Mouse (Mus musculus) midbrain, embryonic 11.5 days (tissue): ENCODE measurements around the gene Dync1li1. TPM values are rescaled to one million over a fixed set of nuclear protein-coding genes. Genes with fewer than 3 reads are reported as not detected.

Experiments used
- ATAC-seq: fragments of 200-750 bp; cut with Nextera tagmentation; 2 replicates; pipeline ENCODE4 v1.8.0; 2017; ENCODE audit warnings: moderate TSS enrichment, moderate library complexity; ENCODE audit not compliant: low FRiP score
- DNase-seq: peaks from one replicate; pipeline ENCODE4 v3.0.0; 2015; ENCODE audit warnings: low spot score; ENCODE audit errors: missing footprints
- H3K27ac ChIP-seq: fragments of 300-500 bp; sonication (generic); 2 replicates; pipeline ENCODE4 v1.5.1; 2014; ENCODE audit warnings: low read depth, low read length
- H3K27me3 ChIP-seq: fragments of 300-500 bp; sonication (generic); 2 replicates; pipeline ENCODE4 v1.6.1; 2014; ENCODE audit warnings: mild to moderate bottlenecking, low read length, moderate library complexity, mixed read lengths; ENCODE audit not compliant: control insufficient read depth, insufficient read depth
- H3K36me3 ChIP-seq: fragments of 300-500 bp; sonication (generic); 2 replicates; pipeline ENCODE4 v1.6.1; 2014; ENCODE audit warnings: mild to moderate bottlenecking, low read length, moderate library complexity, mixed read lengths; ENCODE audit not compliant: control insufficient read depth, insufficient read depth
- H3K4me1 ChIP-seq: fragments of 300-500 bp; sonication (generic); 2 replicates; pipeline ENCODE4 v1.6.1; 2014; ENCODE audit warnings: low read length; ENCODE audit not compliant: control insufficient read depth, insufficient read depth
- H3K4me2 ChIP-seq: fragments of 300-500 bp; sonication (generic); 2 replicates; pipeline ENCODE4 v1.6.1; 2014; ENCODE audit warnings: mild to moderate bottlenecking, moderate library complexity
- H3K4me3 ChIP-seq: fragments of 300-500 bp; sonication (generic); 2 replicates; pipeline ENCODE4 v1.5.1; 2014; ENCODE audit warnings: low read depth, low read length
- H3K9ac ChIP-seq: fragments of 300-500 bp; sonication (generic); 2 replicates; pipeline ENCODE4 v1.6.1; 2014; ENCODE audit warnings: low read length
- H3K9me3 ChIP-seq: fragments of 300-500 bp; sonication (generic); 2 replicates; pipeline ENCODE4 v1.6.1; 2016; ENCODE audit warnings: low read length; ENCODE audit not compliant: control insufficient read depth
- WGBS: fragments of 180-500 bp; shearing (Covaris S2); extraction: QIAGEN DNeasy Blood & Tissue Kit; methylation state at CpG from one replicate; pipeline ENCODE4 v1.1.7; 2014; 5-methylcytosine and 5-hydroxymethylcytosine counted together
- polyA plus RNA-seq: library from polyadenylated mRNA; unstranded; fragments of >200 nt; fragmentation: Nextera tagmentation; extraction: Ambion mirVana; gene quantifications from 2 replicates; pipeline ENCODE4 v1.2.1, GENCODE M21; 2014

Gene Dync1li1
- polyA plus RNA-seq, 1 experiment from 2014 or later = 79.4 TPM

DNA sequence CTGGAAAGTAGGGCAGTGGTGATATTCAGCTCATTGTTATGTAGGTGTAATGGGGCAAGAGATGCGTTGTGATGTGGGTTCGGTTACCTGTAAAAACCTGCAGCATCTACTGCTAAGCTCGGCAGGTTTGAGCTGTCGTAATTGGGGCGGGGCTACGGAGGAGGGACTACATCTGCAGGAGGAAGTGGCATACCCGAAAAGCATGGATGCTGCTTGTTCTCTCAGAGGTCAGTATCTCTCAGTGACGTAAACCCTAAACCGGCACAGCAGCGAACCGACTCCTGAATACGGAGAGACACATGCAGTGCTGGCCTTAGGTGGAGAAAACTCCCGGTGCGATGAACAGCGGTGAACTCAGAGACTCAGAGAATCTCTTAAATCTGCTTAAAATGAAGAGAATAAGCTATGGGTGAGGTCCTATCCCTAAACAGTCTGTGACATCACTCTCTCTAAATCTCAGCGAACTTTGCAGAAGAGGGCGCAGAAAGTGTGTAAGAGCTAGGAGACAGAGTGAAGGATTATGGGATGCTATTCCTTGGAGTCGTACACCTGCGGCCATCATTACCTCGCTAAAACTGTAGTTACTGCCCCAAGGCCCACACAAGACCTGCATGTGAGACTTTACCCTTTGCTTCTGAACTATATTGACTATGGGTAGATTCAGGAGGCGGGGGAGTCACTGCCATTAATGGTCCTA, 37.5 kb upstream of the Dync1li1 start:
- Histone ChIP-seq H3K36me3 (no peaks in the 10 kb centered on the region), H3K4me2 (no peak overlapping the region), H3K4me1 (no peaks in the 10 kb centered on the region), H3K9ac (no peak overlapping the region), H3K9me3 (no peaks in the 10 kb centered on the region), H3K4me3 (no peak overlapping the region), H3K27ac (no peak overlapping the region), H3K27me3 (no peaks in the 10 kb centered on the region)
- no peak for ATAC-seq
- peak; percentile 76 for DNase-seq
- WGBS = 62% methylated on average over 21 of the region's 21 CpGs

DNA sequence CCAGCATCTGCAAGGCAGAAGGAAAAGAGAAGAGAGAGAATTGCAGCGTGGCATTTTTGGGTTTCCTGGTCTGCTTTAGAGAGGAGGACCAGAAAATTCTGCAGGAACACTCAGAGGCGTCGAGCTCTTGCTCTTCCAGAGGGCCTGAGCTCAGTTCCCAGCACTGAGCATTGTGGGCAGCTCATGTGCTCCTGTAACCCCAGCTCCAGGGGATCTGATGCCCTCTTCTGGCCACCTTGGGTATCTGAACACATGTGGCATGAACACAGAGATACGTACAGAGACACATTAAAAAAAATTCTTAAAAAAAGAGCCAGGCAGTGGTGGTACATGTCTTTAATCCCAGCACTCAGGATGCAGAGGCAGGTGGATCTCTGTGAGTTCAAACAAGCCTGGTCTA, 33.2 kb upstream of the Dync1li1 start:
- 80% methylated on average over 4 of the region's 4 CpGs for WGBS
- ATAC-seq = no peak
- Histone ChIP-seq H3K27me3 (no peaks in the 10 kb centered on the region), H3K27ac (no peak overlapping the region), H3K4me1 (peaks cover 2% of the 10 kb centered on the region; the same call in 1 of the 2 replicates), H3K36me3 (no peaks in the 10 kb centered on the region), H3K9me3 (no peaks in the 10 kb centered on the region), H3K4me3 (no peak overlapping the region), H3K9ac (no peak overlapping the region), H3K4me2 (no peak overlapping the region)
- no peak for DNase-seq

DNA sequence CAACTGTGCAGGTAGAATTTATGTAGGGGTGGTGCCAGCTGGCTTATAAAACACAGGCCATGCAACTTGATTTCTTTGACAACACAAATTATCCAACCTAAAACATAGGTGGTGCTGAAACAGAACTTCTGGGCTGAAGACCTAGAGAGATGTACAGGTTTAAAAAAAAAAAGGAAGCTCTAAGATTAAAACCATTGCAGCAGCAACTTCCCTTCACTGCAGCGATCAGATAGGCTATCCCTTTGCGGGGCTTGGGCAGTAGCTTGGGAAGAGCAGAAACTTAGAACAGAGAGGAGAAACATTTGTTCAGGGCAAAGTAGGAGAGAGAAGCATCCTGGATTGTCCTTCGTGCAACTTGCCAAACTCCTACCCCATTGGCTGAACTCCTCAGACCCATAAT, 31.9 kb upstream of the Dync1li1 start:
- no peak overlapping the region for H3K9ac ChIP-seq
- no peaks in the 10 kb centered on the region for H3K9me3 ChIP-seq
- H3K4me1 ChIP-seq = peaks cover 7% of the 10 kb centered on the region; the same call in 1 of the 2 replicates
- no peak overlapping the region for H3K4me3 ChIP-seq
- 92% methylated on average over 3 of the region's 3 CpGs for WGBS
- no peak overlapping the region for H3K4me2 ChIP-seq
- no peaks in the 10 kb centered on the region for H3K27me3 ChIP-seq
- no peak overlapping the region for H3K27ac ChIP-seq
- no peak for DNase-seq
- no peaks in the 10 kb centered on the region for H3K36me3 ChIP-seq
- ATAC-seq = no peak

DNA sequence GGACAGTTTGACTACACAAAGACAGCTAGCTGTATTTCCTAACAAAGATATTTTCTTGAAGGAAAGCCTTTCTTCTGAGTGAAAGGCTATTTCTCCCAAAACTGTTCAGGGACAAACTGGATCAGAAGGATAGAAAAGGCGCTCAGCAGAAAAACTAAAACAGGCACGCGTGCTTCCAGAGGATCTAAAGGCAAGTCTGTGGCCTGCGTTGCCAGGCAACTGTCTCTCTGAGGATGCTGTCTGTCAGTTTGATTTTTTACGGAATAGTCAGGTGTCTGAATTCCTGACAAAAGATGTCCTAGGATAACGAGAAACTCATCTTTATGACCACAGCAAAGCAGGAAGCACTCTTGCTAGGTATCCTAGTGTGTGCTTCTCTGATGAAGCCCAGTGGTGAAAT, 28.1 kb upstream of the Dync1li1 start:
- ATAC-seq (no peak), DNase-seq (no peak)
- H3K9ac ChIP-seq = 0 out of 2 replicates have a peak overlapping the region, but pooled peaks have one; percentile 14
- no peak overlapping the region for H3K4me2 ChIP-seq
- H3K27me3 ChIP-seq = no peaks in the 10 kb centered on the region
- WGBS = 57% methylated on average over 6 of the region's 6 CpGs
- no peak overlapping the region; the same call in 1 of the 2 replicates for H3K27ac ChIP-seq
- peaks cover 7% of the 10 kb centered on the region for H3K4me1 ChIP-seq
- no peaks in the 10 kb centered on the region for H3K36me3 ChIP-seq
- H3K9me3 ChIP-seq = no peaks in the 10 kb centered on the region
- no peak overlapping the region for H3K4me3 ChIP-seq

DNA sequence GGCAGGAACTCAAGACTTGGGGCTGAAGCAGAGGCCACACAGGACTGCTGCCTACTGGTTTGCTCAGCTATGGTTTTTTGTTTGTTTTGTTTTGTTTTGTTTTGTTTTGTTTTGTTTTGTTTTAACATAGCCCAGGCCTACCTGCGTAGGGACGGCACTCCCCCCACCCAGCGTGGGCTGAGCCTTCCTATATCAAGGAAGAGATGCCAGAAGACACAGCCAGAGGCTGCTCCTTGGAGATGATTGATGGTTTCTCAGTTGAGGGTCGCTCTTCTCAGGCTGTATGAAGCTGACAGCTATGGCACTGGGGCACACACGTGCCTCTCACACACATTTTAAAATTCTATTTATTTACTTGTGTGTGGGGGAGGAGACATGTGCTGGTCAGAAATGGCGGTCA, 27.6 kb upstream of the Dync1li1 start:
- no peaks in the 10 kb centered on the region for H3K36me3 ChIP-seq
- no peak overlapping the region for H3K9ac ChIP-seq
- H3K27me3 ChIP-seq = no peaks in the 10 kb centered on the region
- H3K4me1 ChIP-seq = peaks cover 7% of the 10 kb centered on the region
- H3K27ac ChIP-seq = no peak overlapping the region
- H3K4me3 ChIP-seq = no peak overlapping the region
- 68% methylated on average over 6 of the region's 6 CpGs for WGBS
- no peaks in the 10 kb centered on the region for H3K9me3 ChIP-seq
- ATAC-seq = no peak
- no peak overlapping the region for H3K4me2 ChIP-seq
- DNase-seq = no peak

DNA sequence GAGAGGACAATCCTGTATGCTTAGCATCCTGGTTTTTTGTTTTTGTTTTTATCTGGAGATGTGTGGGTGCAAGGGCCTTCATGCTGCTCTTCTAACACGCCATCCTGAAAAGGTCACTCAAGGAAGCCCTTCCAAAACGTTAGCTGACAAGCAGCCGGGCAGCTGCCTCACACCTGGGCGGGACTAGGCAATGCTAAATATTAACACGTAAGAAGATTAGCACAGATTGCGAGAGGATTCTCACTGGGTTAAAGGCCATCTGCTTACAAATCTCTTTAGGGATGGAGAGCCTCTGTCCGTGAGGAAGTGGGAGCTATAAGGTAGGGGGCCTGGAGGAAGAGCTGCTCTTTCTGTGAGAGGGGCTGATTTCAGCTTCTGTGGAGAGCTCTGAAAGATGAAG, 26.6 kb upstream of the Dync1li1 start:
- no peak for ATAC-seq
- 36% methylated on average over 7 of the region's 7 CpGs for WGBS

DNA sequence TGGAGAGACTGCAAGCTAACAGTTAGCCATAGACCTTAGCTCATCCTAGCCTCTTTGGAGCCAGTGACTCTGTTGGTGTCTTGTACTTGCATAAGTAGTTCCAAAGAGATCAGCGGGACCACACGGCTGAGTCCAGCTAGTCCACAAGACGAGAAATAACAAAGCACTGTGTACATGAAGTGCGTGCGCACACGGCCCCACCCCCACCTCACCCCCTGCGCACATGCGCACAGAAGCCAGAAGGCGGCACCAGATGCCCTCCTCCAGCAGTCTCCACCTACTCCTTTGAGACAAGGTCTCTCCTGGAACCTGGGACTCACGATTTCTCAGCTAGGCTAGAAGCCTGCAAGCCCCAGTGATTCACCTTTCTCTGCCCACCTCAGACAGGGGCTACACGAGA, 24.8 kb upstream of the Dync1li1 start:
- DNase-seq (no peak), ATAC-seq (no peak)
- Histone ChIP-seq H3K4me3 (no peak overlapping the region), H3K4me2 (no peak overlapping the region), H3K36me3 (no peaks in the 10 kb centered on the region), H3K27ac (no peak overlapping the region), H3K9ac (no peak overlapping the region), H3K4me1 (peaks cover 7% of the 10 kb centered on the region), H3K27me3 (no peaks in the 10 kb centered on the region), H3K9me3 (no peaks in the 10 kb centered on the region)
- WGBS = 89% methylated on average over 11 of the region's 11 CpGs

More for the DNA sequence above, 26.6 kb upstream of the Dync1li1 start:
- H3K27me3 ChIP-seq = no peaks in the 10 kb centered on the region
- H3K4me1 ChIP-seq = peaks cover 7% of the 10 kb centered on the region
- H3K4me2 ChIP-seq = no peak overlapping the region
- H3K4me3 ChIP-seq = no peak overlapping the region
- H3K9me3 ChIP-seq = no peaks in the 10 kb centered on the region
- H3K36me3 ChIP-seq = no peaks in the 10 kb centered on the region
- no peak for DNase-seq
- no peak overlapping the region for H3K27ac ChIP-seq
- no peak overlapping the region for H3K9ac ChIP-seq

DNA sequence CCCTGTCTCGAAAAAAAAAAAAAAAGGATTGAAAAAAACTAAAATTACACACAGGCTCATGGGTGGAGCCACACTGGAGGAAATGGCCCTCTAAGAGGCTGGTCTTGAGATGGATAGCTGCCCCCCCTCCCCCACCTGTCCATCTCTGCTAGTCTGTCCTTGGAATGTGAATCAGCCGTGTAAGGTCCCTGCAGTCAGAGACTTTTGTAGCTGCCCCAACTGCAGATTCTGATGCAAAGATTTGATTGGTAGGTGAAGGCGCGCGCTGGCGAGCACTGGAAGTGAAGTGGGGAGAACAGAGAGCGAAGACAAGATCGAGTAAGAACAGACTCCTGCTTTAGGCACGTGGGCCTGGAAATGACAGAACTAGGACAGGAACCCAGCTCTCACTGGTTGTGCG, 21.7 kb upstream of the Dync1li1 start:
- Histone ChIP-seq H3K27me3 (no peaks in the 10 kb centered on the region), H3K36me3 (no peaks in the 10 kb centered on the region), H3K4me1 (no peaks in the 10 kb centered on the region; the same call in 1 of the 2 replicates), H3K27ac (no peak overlapping the region), H3K9ac (no peak overlapping the region), H3K4me2 (no peak overlapping the region), H3K9me3 (no peaks in the 10 kb centered on the region), H3K4me3 (no peak overlapping the region)
- ATAC-seq = no peak
- 82% methylated on average over 10 of the region's 10 CpGs for WGBS
- no peak for DNase-seq

DNA sequence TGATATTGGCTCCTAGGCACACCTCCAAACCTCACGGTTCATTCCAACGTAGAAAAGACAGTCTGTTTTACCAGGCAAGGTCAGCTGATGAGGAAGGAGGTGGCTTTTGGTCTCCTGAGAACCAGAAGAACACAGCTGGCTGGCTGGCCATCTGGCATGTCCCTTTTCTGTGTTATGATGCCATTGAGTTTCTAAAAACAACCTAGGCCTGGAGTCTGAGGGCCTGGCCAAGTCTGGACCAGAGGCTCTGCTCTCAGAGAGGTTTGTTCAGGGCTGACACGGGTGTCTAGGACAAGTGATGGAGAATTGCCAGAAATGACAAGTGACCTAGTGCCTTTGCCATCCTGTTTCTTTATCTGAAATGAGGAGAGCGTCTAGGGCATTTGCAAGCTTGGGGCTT, 20.5 kb upstream of the Dync1li1 start:
- Histone ChIP-seq H3K9me3 (no peaks in the 10 kb centered on the region), H3K4me1 (peaks cover 5% of the 10 kb centered on the region), H3K27me3 (no peaks in the 10 kb centered on the region), H3K36me3 (no peaks in the 10 kb centered on the region), H3K9ac (no peak overlapping the region), H3K27ac (no peak overlapping the region), H3K4me3 (no peak overlapping the region), H3K4me2 (no peak overlapping the region)
- 88% methylated on average over 4 of the region's 4 CpGs for WGBS
- DNase-seq (peak; percentile 39), ATAC-seq (no peak)
